In the genomic region with DNA sequence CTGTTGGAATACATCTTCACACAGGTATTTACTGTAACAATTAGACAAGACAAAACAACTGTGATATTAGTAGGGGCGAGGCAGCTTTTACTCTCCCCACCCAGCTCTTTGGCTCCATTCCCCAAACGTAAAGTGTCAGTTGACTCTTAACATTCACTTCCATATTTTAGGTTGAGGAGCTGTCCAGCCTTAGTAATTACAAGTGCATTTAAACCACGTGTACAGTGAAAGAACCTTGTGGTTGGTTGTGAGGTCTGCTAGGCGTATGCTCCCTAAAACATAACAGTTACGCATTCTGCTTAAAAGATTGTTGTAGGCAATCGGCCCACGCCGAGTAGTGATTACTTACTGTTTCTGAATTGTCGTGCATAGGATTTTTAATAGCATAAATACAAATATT, we compare ENCODE assay signal across 9 mouse cellular contexts. TPM values are rescaled to one million over a fixed set of nuclear protein-coding genes. Genes with fewer than 3 reads are reported as not detected.
DNase-seq lines count a peak whose midpoint lies in the region; ATAC-seq lines count a peak whose summit lies in the region.
"Had no signal": no experiment of that assay in that cellular context is flagged by ENCODE, and none has a peak within 500 bp of the region (broad histone marks: within the 10 kb centered on the region; RNA-seq: fewer than 3 reads in every experiment).

No protein-coding gene starts in this region.

- H3K4me2 ChIP-seq in limb, embryonic 13.5 days (replicated peaks), result peak overlapping the region; percentile 75; the same call in 1 of the 2 replicates
- peak overlapping the region; percentile 75; the same call in 1 of the 2 replicates for H3K4me2 ChIP-seq in midbrain, embryonic 13.5 days (replicated peaks)

- no peaks in the 10 kb centered on the region for H3K9me3 ChIP-seq in limb, embryonic 13.5 days
- no peaks in the 10 kb centered on the region for H3K9me3 ChIP-seq in limb, embryonic 10.5 days (replicated peaks)
- H3K9me3 ChIP-seq in midbrain, embryonic 13.5 days, result no peaks in the 10 kb centered on the region

- no peak overlapping the region for H3K9ac ChIP-seq in limb, embryonic 13.5 days
- no peak overlapping the region for H3K9ac ChIP-seq in midbrain, embryonic 13.5 days (replicated peaks)

- no peaks in the 10 kb centered on the region for H3K27me3 ChIP-seq in limb, embryonic 13.5 days
- no peaks in the 10 kb centered on the region for H3K27me3 ChIP-seq in limb, embryonic 10.5 days (ENCODE audit: low read depth, poor library complexity, severe bottlenecking)
- H3K27me3 ChIP-seq in midbrain, embryonic 13.5 days, result no peaks in the 10 kb centered on the region

- H3K4me3 ChIP-seq in limb, embryonic 13.5 days, result 0 out of 2 replicates have a peak overlapping the region, but pooled peaks have one; percentile 92
- no peak overlapping the region for H3K4me3 ChIP-seq in limb, embryonic 10.5 days
- H3K4me3 ChIP-seq in midbrain, embryonic 13.5 days (replicated peaks), result no peak overlapping the region

- no peak for ATAC-seq in limb, embryonic 13.5 days (ENCODE audit: low FRiP score, low read depth)
- ATAC-seq in hematopoietic stem cell, adult 5-6 weeks (replicated peaks in 1 of 2; ENCODE audit: insufficient read depth in 1 of 2, low FRiP score in 2 of 2, low TSS enrichment in 1 of 2, low read depth in 1 of 2, poor library complexity in 2 of 2, severe bottlenecking in 2 of 2), result peak; percentile 17 to 20; a peak in 2 of 4 replicates
- ATAC-seq in midbrain, embryonic 13.5 days, result no peak
- ATAC-seq: intestine, embryonic 16.5 days had no signal

- peaks cover 14% of the 10 kb centered on the region for H3K4me1 ChIP-seq in limb, embryonic 13.5 days
- peaks cover 24% of the 10 kb centered on the region for H3K4me1 ChIP-seq in limb, embryonic 10.5 days
- H3K4me1 ChIP-seq in midbrain, embryonic 13.5 days (replicated peaks), result peaks cover 13% of the 10 kb centered on the region

- DNase-seq in limb, embryonic 10.5 days (ENCODE audit: low spot score), result no peak
- peak; percentile 28 for DNase-seq in NIH3T3 (ENCODE audit: low read depth)
- no peak for DNase-seq in embryo, embryonic 10 days (ENCODE audit: low spot score)
- DNase-seq in adipocyte (ENCODE audit: low spot score), result no peak
- DNase-seq: gastrocnemius, postnatal 10 days had no signal

- no peak overlapping the region for H3K27ac ChIP-seq in limb, embryonic 13.5 days
- H3K27ac ChIP-seq in limb, embryonic 10.5 days, result no peak overlapping the region
- H3K27ac ChIP-seq in midbrain, embryonic 13.5 days, result no peak overlapping the region

- WGBS in limb, embryonic 13.5 days, result 81% methylated on average over 9 of the region's 9 CpGs
- WGBS in limb, embryonic 10.5 days, result 90% methylated on average over 9 of the region's 9 CpGs
- WGBS in midbrain, embryonic 13.5 days, result 93% methylated on average over 9 of the region's 9 CpGs

- no peaks in the 10 kb centered on the region for H3K36me3 ChIP-seq in limb, embryonic 13.5 days
- no peaks in the 10 kb centered on the region for H3K36me3 ChIP-seq in limb, embryonic 10.5 days
- H3K36me3 ChIP-seq in midbrain, embryonic 13.5 days, result no peaks in the 10 kb centered on the region

RNA-seq across cellular contexts. Expression of gene Cds2, which starts 2.2 kb away (rescaled TPM):
- 24.1 and 25.4 TPM in 2 replicates for polyA plus RNA-seq in limb, embryonic 13.5 days (2015; fragmentation: Nextera tagmentation; extraction: Ambion mirVana)
- polyA plus RNA-seq in limb, embryonic 10.5 days (2016; fragmentation: Nextera tagmentation; extraction: Ambion mirVana), result 25.8 and 26.7 TPM in 2 replicates
- total RNA-seq in hematopoietic stem cell, adult 5-6 weeks (2017), result 13.4 and 17.4 TPM in 2 replicates
- 24.4 and 28.4 TPM in 2 replicates for polyA plus RNA-seq in midbrain, embryonic 13.5 days (2015; fragmentation: Nextera tagmentation; extraction: Ambion mirVana)

RNA-seq across cellular contexts. Expression of gene Pcna, which starts 12.1 kb away (rescaled TPM):
- 252 and 263 TPM in 2 replicates for polyA plus RNA-seq in limb, embryonic 13.5 days (2015; fragmentation: Nextera tagmentation; extraction: Ambion mirVana)
- 401 and 431 TPM in 2 replicates for polyA plus RNA-seq in limb, embryonic 10.5 days (2016; fragmentation: Nextera tagmentation; extraction: Ambion mirVana)
- 634 and 659 TPM in 2 replicates for total RNA-seq in hematopoietic stem cell, adult 5-6 weeks (2017)
- 157 and 166 TPM in 2 replicates for polyA plus RNA-seq in midbrain, embryonic 13.5 days (2015; fragmentation: Nextera tagmentation; extraction: Ambion mirVana)

RNA-seq across cellular contexts. Expression of gene Tmem230, which starts 17.6 kb away (rescaled TPM):
- polyA plus RNA-seq in limb, embryonic 13.5 days (2015; fragmentation: Nextera tagmentation; extraction: Ambion mirVana), result 57.9 and 59.5 TPM in 2 replicates
- 38.7 and 45.0 TPM in 2 replicates for polyA plus RNA-seq in limb, embryonic 10.5 days (2016; fragmentation: Nextera tagmentation; extraction: Ambion mirVana)
- total RNA-seq in hematopoietic stem cell, adult 5-6 weeks (2017), result 36.4 and 63.7 TPM in 2 replicates
- polyA plus RNA-seq in midbrain, embryonic 13.5 days (2015; fragmentation: Nextera tagmentation; extraction: Ambion mirVana), result 53.9 TPM in 2 replicates

Comparison
In these comparisons a context has a peak if more than half of its experiments do, and no peak if none do; other contexts are left out.
1. ATAC-seq: peak in hematopoietic stem cell, adult 5-6 weeks (2 of 2); none in limb, embryonic 13.5 days (single experiment) and midbrain, embryonic 13.5 days (single experiment).